Mouse (Mus musculus): ENCODE results near the gene H2-Oa. TPM values are rescaled to one million over a fixed set of nuclear protein-coding genes. Genes with fewer than 3 reads are reported as not detected.
A peak's percentile ranks its signal among the peaks of the same experiment; 100 is the strongest.

Gene H2-Oa
- 6.4 and 15.0 TPM in 2 replicates for total RNA-seq (2014; fragmentation: Nextera tagmentation)
- 1.7 and 7.6 TPM in 2 replicates for total RNA-seq (2017)

DNA sequence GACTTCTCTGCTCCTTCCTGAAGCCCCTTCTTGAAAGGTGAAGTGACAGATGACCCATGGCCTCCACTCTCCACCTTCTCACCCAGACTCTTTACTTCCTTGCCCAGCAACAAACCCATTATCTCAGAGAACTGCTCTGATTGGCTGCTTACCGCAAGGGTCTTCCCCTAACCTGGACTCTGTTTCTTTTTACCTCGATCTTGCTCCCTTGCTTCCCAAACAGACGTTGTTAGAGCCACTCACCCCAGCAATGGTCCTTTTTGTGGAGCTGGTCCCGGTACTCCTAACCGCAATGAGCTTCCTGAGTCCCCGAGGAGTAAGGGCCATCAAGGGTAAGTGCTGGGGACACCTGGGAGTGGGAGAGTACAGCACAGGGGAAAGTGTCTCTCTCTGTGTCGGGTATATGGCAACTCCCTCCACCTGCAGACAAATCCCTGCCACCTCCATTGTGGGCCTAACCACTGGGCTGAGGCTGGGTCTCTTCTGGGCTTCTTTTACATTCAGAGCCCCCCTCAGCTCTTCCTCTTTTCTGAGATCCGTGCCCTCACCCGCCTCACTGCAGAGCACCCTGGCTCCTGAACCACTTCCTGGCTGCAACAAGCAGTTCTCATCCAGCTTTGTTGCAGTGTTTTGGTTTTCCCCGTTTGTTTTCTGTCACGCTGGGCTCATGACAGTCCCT lies at the start of gene H2-Oa:
Gene H2-Oa (plus strand): TSS at position 144 of the 679 bp plus-strand sequence.
- ATAC-seq (replicated peaks; ENCODE audit: poor library complexity, severe bottlenecking) = peak; percentile 51

DNA sequence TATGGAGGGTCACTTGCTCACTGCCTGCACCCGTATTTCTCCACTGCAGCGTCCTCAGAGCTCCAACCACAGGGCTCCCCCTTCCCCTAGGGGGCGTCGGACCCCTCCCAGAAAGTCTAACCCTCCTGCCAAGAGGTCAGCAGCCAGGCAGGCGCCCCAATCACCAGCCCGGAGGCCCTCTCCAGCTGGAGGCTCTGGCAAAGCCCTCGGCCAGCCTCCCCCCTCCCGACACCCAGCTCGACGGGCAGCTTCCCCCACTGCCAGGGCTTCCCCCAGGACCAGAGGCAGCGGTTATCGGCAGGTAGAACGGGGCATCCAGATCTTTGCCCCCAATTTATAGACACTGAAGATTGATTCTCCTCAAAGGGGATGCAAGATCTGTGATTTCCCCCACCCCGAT lies 46.2 kb upstream of the H2-Oa start:
- no peak for ATAC-seq (replicated peaks; ENCODE audit: poor library complexity, severe bottlenecking)

DNA sequence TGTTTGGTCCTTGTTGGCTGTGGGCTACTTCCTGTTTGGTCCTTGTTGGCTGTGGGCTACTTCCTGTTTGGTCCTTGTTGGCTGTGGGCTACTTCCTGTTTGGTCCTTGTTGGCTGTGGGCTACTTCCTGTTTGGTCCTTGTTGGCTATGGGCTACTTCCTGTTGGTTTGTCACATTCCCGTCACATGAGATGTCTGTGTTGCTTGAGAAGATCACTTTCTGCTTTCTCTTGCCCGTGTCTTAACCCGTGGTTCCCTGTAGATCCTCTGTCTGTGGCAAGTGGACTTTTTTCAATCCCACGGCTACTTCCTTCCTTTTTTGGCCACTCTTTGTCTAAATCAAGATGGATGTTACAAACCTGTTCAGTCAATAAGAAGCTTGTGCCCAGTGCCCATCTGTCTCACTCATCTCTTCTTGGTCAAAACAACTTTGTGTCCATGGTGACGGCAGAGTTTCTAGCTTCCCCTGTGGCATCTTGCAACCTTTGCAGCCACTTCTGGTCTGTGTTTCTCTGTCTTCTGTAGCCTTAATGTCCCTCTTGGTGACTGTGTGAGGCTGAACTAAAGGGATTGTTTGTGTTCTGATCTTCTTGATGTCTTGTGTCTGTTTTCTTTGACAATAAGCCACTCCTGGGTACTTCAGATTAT lies 44.6 kb upstream of the H2-Oa start:
- ATAC-seq (replicated peaks; ENCODE audit: poor library complexity, severe bottlenecking) = peak; percentile 84

DNA sequence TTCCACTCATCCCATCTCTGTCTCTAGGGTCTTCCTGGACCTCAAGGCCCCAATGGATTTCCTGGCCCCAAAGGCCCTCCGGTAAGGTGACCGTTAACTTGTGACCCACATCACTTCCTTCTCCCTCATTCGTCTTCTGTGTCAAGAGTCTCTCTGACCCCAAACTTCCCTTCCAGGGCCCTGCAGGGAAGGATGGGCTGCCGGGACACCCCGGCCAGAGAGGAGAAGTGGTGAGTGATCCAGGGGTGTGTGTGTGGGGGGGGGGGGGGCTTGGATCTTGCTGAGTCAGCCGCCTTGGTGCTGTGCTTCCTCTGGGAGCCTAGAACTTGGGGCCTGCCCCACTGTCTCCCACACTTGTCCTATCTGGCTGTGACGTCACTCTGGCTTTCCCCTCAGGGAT lies 34.9 kb upstream of the H2-Oa start:
- ATAC-seq (replicated peaks; ENCODE audit: poor library complexity, severe bottlenecking) = peak; percentile 84

DNA sequence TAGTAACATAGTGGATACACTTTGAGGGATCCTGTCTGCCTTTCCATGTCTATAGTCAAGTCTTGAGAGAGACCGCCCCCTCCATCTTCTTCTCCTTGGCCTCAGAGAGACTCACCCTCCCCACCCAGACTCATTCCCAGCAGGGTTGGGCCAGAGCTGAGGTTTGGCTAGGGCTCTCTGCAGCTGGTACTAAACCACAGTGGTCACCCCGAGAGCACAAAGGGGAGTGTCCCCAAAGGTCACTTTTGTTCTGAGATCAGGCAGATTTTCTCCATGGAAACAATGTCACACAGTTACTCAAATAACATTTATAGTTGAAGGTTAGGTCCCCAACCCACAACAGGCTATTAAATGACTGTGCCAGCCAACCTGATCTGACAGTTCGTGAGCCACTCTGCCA lies 23.3 kb upstream of the H2-Oa start:
- peak; percentile 43 for ATAC-seq (replicated peaks; ENCODE audit: poor library complexity, severe bottlenecking)

DNA sequence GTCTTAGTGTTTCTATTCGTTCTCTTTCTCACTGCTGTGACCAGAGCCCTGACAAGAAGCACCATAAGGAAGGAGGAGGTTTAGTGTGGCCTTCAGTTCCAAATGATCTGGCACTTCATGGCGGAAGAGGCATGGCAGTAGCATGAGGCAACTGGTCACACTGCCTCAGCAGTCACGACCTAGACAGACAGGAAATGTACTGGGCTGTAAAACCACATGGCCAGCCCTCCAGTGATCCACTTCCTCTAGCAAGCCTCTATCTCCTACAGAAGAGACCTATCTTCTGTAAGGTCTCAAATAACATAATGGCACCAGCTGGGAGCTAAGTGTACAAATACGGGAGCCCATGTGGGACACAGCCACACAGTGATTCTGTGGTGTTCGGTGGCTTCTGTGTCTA lies 20.0 kb upstream of the H2-Oa start:
- ATAC-seq (replicated peaks; ENCODE audit: poor library complexity, severe bottlenecking) = peak; percentile 76

DNA sequence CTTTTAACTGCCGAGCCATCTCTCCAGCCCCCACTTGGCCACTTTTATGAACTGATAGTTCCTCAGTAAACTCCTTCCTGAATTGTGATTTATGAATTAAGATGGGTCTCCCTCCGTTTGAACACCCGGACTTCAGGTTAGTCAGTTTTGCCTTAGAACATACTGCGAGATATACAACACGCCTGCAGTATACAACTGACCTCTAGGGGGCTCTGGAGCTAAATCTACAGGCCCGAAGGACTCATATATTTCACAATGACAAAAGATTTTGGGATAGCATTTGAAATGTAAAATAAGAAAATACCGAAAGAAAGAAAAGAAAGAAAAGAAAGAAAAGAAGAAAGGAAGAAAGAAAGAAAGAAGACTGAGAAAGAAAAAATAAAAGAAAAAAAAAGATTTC lies 16.9 kb upstream of the H2-Oa start:
- ATAC-seq (replicated peaks; ENCODE audit: poor library complexity, severe bottlenecking) = no peak

DNA sequence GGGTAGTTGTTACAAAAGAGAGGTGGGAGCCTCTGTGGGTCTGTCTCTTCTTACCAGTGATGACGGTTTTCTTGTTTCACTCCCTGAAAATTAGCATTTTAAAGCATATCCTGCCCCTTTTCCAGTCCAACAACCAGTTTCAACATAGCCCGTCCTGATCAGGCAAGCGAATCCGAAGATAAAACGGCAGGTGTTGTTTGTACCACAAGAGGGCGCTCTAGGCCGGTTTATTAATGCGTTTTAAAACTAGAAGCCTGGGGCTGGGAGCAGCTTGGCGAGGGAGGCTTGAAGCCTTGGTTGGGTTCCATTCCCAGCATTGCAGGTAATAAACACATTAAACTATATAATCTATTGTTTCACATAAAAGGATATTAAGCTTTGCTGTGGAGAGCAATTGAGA lies 14.6 kb upstream of the H2-Oa start:
- peak; percentile 55 for ATAC-seq (replicated peaks; ENCODE audit: poor library complexity, severe bottlenecking)

DNA sequence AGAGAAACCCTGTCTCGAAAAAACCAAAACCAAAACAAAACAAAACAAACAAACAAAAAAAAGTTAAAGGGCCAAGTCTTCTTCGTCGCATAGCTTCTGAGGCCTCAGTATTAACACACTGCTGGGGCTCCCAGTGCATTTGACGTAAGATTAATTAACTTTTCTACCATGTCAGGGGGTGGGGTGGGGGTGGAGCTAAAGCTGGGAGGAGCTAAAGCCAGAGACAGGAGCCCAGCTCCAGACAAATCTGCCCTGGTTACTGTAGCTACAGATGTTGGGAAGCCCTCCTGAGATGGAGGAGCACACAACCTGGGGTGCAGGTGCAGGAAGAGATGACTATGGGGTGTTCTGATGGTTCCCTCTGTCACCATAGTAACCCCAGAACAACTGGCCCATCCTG lies 14.0 kb upstream of the H2-Oa start:
- ATAC-seq (replicated peaks; ENCODE audit: poor library complexity, severe bottlenecking) = no peak

DNA sequence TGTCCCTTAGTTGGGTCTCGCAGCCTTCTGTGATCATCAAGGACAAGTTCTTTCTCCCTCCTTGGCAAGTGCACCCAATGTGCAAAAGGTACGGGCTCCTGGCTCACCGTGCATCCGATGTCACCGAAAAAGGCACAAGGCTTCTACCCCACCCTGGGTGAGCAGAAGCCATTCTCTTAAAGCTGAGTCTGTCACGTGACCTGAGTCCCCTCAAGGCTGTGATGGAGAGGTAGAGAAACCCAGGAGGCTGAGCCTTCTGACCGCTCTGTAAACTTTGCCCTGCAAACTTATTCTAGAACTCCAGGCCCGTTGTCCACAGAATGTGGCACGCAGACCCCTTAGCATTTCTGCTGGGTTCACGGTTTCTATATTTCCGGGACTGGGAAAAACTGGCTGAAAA lies 13.1 kb upstream of the H2-Oa start:
- ATAC-seq (replicated peaks; ENCODE audit: poor library complexity, severe bottlenecking) = no peak

DNA sequence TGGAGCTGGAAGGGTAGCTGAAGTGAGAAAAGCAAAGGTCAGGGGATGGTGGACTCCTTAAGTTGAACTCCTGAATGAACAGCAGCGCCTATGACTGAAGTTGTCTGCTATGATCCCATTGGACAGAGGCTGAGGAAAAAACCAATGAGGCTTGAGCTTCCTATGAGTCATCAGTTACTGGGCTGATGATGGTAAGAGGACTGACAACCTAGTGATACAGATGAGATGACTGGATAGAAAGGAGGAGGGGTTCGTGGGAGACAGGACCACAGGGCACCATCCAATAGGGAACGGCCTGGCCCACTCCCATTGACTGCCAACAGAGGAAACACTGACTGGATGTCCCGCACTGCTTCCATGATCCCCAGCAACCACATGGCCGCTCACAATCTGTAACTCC lies 12.5 kb upstream of the H2-Oa start:
- peak; percentile 75 for ATAC-seq (replicated peaks; ENCODE audit: poor library complexity, severe bottlenecking)

DNA sequence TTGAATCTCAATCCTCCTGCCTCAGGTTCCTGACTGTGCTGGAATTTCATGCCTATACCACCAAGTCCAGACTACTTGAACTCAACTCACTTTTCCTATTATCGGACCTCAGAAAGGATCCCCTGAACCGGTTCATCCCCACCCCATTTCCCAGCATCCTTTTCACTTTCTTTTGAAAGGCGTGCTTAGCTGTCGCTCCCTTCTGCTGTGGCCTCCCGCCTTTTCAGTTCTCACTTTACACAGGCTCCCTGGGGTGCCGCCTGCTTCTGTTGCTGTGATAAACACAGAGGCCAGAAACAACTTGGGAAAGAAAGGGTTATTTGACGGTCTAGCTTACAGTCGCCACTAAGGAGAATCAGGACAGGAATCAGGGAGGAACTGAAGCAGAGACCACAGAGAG lies 9.0 kb upstream of the H2-Oa start:
- ATAC-seq (replicated peaks; ENCODE audit: poor library complexity, severe bottlenecking) = no peak

DNA sequence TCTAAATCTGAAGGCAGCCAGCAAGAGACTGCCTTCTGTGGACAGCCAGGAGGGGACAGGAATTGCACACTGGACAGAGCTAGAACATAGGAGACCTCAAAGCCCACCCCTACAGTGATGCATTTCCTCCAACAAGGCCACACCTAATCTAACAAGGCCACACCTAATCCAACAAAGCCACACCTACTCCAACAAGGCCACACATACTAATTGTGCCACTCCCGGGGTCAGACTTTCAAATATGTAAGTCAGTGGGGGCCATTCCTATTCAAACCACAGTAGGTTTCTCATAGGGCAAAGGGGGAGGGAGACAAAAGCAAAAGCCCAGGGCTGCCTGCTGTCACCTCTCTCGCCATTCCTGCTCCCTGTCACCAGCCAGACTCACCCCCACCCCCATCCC lies 4.8 kb upstream of the H2-Oa start:
- ATAC-seq (replicated peaks; ENCODE audit: poor library complexity, severe bottlenecking) = no peak

DNA sequence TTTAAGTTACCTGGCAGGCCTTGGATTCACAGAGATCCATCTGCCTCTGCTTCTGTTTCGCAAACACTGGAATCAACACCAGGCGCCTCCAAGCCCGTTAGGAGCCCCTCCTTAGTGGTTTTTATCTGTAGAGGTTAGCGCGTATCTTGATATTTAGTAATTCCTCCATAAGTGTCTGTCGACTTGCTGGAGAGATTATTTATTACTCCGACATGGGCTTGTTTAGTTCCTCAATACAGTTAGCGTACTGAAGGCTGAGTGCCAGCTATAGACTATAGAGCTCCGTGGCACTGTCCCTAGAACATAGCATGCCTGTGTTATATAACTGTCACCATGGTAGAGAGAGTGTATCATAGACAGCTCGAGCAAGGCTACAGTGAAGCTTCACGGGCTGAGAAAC lies 4.0 kb upstream of the H2-Oa start:
- ATAC-seq (replicated peaks; ENCODE audit: poor library complexity, severe bottlenecking) = no peak

DNA sequence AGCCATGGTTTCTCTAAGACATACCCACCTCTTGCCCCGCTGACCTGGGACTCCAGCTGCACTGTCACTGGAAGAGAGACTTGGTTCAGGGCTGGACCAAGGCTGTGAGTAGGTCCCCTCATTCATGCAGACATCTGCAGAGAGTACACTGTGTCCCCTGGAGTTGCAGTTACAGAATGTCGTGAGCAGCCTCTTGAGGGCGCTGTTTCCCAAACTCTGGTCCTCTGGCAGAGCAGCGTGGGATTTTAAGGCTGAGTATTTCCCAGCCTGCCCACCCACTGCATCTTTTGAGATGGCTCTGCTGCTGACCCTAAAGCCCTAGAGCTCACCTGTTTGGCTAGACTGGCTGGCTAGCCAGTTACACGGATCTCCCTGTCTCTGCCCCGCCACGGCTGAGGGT lies 1.2 kb upstream of the H2-Oa start:
- ATAC-seq (replicated peaks; ENCODE audit: poor library complexity, severe bottlenecking) = peak; percentile 32; the same call in 1 of the 2 replicates

DNA sequence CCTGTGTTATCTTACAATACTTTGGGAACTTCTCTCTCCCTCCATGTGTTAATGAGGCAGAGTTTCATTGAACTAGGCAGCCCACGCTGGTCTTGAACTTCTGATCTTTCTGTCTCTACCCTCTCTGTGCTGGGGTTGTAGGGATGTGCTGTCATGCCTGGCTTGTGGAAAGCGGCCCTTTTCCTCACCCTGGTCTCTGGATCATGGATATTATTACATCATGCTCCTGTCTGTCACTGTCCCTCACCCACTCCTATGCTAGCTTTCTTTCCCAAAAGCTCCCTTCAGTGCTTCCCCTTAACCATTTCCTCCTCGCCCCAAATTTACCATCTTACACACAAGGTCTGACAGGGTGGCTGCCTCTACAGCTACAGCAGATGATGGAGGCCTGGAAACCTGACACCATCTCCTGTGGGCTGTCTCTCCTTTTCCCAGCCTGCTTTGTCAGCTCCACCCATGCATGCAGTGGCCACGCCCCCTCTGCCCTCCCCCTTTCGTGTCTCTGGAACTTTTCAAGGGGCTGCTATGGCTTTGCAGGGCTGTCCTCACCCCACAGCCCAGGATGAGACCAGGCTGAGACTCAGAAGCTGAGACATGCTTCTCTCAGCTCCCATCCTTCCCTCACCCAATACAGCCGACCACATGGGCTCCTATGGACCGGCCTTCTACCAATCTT lies 1.2 kb downstream of the H2-Oa start:
- peak; percentile 23 for ATAC-seq (replicated peaks; ENCODE audit: poor library complexity, severe bottlenecking)

DNA sequence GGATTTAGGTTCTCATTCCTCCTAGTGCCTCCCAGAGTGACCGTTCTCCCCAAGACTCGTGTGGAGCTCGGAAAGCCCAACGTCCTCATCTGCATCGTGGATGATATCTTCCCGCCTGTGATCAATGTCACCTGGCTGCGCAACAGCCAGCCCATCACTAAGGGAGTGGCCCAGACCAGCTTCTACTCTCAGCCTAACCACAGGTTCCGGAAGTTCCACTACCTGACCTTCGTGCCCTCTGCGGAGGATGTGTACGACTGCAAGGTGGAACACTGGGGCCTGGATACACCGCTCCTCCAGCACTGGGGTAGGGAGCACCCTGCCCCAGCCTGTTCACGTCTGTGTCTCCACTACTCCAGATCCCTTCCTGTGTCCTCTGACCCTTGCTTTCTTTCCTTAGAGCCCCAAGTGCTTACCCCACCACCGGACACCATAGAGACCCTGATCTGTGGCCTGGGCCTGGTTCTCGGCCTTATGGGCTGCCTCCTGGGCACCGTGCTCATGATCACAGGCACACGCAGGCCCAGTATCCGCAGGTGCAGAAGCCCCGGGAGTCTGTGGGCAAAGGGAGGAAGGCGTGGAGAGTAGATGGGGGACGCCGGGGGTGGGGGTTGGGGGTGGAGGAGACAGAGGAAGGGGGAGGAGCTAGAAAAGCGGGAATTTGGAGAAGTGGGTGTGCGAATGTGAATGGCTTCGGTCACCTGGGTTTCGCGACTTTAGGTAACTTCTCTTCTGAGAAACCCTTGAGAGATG lies 2.3 kb downstream of the H2-Oa start:
- no peak for ATAC-seq (replicated peaks; ENCODE audit: poor library complexity, severe bottlenecking)

DNA sequence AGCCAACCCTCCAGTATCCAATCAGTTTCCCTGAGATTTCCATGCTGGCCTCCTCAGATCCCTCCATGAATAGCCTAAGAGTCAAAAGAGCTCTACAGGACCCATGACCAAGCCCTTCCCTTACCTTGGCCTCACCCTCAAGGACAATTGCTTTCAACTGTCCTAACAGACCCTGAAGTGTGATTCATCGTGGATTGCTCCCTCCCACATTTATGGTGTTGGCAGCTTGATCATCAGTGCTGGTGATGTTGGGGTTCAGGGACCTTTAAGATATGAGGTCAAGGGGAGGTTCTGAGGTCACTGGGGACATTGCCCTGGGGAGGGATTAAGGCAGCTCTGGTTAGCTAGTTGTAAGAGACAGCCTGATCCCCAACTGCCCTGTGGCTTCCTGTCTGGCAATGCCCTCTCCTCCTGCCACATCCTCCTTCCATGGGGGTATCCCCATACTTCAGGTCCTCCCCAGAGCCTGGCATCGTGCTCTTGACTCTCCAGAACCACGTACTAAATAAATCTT lies 4.4 kb downstream of the H2-Oa start:
- ATAC-seq (replicated peaks; ENCODE audit: poor library complexity, severe bottlenecking) = peak; percentile 21; the same call in 1 of the 2 replicates

DNA sequence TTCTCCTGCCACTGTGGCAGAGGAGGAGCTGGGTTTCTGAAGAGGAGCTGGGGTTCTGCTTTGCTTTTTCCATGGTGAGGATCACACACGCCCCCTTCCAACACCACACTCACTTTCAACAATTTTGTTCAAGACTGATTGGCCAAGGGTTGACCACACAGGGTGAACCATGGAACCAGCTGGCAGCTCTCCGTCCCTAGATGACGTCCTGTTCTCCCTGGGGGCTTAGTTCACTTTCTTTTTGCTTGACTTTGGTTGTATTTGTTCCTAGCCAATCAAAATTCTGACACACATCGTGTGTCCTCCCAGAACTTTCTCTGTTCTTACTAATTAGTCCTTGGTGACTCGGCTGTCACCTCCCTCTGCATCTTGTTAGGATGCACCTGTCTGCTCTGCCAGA lies 5.1 kb downstream of the H2-Oa start:
- ATAC-seq (replicated peaks; ENCODE audit: poor library complexity, severe bottlenecking) = peak; percentile 34

DNA sequence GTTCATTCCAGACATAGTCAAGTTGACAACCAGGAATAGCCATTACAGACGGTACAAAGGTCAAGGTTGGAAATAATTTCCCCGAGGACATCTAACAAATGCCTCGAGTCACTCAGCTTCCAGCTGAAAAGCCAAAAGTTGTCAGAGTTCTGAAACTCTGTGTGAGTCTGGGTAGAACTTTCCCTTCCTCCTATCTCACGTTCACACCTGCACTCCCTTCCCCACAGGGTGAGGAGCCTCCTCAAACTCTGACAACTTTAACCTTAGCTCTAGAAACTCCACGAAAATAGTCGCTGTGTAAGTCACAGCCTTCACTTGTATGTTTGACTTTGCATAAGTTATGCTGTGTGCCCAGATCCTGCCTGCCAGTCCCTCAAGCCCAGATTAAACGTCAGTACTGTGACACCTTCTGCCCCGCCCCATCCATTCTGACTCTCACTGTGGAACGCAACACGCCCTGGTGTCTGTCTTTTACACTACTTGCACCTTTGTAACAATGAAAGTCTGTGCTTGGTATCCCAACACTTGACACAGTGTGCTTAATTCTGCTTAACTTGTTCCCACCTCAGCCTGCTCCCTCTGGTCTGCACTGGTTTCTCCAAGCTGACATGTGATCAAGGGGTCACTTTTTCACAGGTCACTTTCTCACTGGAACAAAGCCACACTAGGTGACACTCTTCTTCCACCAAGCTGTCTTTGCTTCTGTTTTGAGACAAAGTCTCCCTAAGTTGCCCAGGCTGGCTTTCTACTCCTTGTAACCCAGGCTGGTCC lies 6.8 kb downstream of the H2-Oa start:
- ATAC-seq (replicated peaks; ENCODE audit: poor library complexity, severe bottlenecking) = no peak
